Mouse (Mus musculus): ENCODE measurements around the gene Slc9a9.

The Slc9a9 gene

DNA sequence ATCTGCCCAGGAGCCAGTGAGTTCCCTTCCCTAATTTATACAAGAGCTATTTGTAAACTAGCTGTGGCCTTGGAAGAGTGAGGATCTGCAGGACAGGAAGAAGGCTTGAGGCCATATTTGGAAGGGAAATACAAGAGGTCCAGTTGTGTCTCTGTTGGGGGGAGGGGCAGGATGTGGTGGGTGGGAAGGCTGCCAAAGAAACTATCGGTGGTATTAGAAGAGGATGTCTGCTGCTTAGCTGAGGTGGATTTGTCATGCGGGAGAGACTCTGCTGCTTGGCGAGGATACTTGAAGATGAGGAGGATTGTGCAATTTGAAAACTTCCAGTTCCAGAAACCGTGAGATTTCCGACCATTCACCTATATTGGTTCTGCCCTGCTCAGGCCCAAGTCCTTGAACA lies 524.4 kb downstream of the Slc9a9 start:
- no peak for DNase-seq (ENCODE audit: low spot score in 2 of 2)

DNA sequence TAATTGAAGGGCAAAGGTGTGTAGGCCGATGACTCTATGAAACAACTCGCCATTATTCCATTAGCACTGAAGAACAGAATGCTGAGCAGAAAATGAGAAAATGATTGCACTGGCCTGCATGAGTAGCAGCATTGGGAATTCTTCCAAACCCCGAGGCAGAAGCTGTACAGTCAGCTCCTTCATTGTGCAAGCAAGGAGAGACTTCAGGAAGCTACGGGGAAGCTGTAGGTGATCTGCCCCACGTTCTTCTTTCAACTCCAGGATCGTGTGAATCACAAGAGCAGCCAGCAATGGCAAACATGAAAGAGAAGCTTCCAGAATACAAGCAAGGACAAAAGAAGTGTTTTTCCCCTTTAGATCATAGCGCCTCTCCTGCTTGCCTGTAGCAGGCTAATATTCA lies 538.0 kb downstream of the Slc9a9 start:
- no peak for DNase-seq (ENCODE audit: low spot score in 2 of 2)

DNA sequence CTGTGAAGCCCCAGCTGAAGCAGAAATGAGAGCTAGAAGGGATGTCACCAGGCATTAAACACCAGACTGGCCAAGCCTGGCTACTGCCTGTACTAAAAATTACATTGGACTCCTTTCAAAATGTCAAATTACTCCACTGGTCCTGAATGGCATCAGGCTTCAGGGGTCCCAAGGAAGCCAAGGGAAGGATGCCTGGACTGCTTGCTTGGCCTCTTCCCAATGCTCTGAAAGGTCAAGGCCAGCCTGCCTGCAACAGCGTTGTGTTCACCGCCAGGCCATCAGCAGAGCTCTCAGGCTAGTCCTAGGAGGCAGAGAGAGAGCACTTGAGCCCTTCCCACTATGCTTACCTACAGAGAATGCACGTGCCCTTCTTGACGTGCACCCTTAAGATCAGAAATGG lies 539.0 kb downstream of the Slc9a9 start:
- DNase-seq (ENCODE audit: low spot score in 2 of 2), result no peak

DNA sequence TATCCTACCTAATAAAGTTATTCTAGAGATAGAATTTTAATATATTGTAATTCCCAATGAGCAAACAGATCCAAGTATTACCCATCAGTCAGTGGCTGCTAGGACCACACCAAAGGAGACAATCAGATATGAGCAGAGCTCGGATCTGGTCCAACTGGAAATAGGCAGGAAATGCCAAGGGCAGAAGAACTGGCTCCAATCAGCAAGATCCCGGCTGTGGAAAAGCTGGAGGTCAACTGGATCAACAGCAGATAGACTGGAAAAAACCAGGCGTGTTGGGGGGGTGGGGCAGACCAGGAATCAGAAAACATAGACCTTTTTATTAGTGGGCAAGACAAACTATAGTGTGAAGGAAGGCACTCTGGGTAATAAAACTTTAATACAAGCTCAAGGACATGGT lies 550.3 kb downstream of the Slc9a9 start:
- no peak for DNase-seq (ENCODE audit: low spot score in 2 of 2)

DNA sequence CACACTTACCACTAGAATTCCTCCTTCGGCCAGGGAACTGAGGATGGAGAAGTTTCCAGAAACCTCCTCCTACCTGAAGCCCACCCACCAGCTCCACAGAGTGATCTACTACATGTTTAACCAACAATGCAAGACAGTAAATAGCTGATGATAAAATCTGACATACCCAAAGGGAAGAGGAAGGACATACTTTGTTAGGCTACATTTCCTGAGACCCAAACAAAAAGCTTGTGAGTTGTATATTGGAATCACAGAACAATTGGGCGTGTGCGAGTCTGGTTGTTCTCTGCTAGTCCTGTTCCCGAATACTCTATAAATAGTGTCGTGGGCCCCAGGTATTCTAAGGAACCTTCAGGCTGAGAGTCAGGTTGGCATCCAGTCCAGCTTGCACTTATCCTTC lies 551.6 kb downstream of the Slc9a9 start:
- no peak for DNase-seq (ENCODE audit: low spot score in 2 of 2)

DNA sequence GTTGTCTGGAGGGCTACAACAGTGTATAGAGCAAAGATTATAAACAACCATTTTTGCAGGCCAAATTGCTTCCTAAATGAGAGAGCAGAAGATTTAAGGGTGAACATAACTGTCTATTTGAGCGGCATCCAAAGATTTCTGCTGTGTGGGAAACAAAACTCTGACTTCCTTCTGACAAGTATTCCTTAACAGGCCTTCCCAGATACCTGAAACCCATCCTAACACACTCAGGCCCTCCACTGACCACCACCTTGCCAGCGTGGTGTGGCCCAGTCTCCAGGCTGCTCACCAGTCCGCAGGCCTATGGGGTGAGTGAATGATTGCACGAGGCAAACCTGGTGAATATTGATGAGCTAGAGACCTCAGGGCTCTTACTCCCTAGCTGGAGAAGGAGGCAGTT lies 557.3 kb downstream of the Slc9a9 start:
- no peak for DNase-seq (ENCODE audit: low spot score in 2 of 2)

DNA sequence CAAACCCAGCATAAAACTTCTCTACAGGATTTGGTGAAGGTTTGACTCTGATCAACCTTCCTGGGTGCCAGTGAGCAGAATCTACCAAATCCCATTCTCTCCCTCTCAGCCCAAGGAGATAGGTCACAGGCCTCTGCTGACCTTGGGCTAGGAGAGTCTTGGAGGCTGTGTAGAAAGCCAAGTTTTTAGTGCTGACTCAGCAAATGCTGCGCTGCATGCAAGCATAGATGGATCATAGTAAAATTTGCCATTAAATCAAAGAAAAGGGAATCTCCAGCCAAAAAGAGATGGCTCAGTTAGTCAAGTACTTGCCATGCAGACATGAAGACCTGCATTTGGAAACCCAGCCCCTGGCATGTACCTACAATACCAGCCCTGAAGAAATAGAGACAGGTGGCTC lies 558.4 kb downstream of the Slc9a9 start:
- no peak for DNase-seq (ENCODE audit: low spot score in 2 of 2)

DNA sequence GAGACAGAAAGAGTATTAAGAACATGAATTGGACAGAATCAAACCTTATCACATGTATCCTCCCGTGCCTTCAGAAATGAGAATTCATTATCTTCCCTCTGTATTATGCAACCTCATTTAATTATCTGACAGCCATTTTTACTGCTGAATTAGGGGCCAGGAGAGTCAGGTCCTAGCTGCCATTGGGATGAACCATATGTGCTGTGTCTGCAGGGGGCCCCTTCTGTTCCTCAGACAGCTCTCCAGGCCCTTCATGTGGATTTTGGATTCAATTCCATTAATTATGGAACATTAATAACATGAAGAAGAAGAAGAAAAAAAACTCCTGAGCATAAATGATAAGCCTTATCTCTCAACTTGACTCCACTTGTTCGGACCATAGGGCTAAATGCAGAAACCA lies 559.4 kb downstream of the Slc9a9 start:
- DNase-seq (ENCODE audit: low spot score in 2 of 2), result no peak

DNA sequence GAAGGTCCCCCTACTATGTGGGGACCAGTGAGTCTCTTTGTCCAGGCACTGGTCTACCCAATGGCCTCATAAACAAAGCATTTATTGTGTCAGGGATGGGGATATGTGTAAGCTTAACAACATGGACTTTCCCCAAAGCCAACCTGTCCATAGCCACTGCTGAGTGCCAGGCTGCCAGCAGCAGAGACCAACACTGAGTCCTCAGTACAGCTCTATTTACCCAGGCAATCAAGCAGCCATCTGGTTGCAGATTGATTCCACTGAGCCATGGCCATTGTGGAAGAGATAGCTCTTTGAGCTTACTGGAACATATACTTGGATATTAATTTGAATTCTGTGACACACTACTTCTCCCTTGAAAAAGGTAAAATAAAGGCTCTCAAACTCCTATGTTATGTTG lies 570.2 kb downstream of the Slc9a9 start:
- DNase-seq (ENCODE audit: low spot score in 2 of 2), result no peak

DNA sequence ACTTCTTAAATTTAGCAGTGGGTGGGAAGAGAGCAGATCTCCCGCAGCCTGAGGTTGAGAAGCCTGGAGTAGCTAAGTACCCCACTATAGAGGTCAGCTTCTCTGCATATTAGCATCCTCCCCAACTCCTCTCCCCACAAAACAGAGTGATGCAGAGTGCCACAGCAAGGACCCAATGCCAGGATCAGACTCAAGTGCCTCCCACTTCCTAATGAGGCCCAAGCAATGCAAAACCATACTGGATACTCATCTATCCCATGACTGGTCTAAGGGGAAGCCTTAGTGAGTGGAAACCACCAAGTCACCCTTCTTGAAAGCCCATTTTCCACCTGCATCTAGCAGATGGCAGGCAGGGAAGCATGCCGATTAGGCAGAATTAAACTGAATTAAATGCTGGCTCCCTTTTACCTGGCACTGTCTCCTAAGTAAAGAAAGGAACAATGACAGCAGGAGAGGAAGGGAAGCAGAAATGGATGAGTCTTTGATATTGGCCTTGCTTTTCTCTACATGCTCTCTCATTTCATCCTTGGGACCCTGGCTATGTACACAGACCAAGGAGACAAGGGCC lies 573.0 kb downstream of the Slc9a9 start:
- DNase-seq (ENCODE audit: low spot score in 2 of 2), result no peak

DNA sequence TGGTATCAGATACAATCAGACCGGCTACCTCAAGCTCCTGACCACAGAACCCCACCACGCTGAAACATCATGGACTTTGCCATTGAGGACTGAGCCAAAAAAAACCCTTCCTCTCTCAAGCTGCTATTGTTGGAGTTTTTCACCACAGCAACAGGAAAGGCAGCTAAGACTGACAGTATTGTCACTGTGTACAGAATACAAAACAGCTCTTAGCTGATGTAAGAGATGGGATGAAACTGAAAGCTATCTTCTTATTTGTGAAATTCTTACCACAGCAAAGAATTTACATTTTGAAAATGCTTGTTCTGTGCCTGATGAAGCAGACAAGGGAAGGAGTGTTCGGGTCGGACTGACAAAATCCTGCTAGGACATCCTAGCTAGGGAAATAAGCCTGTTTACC lies 584.5 kb downstream of the Slc9a9 start:
- DNase-seq (ENCODE audit: low spot score in 2 of 2), result no peak

DNA sequence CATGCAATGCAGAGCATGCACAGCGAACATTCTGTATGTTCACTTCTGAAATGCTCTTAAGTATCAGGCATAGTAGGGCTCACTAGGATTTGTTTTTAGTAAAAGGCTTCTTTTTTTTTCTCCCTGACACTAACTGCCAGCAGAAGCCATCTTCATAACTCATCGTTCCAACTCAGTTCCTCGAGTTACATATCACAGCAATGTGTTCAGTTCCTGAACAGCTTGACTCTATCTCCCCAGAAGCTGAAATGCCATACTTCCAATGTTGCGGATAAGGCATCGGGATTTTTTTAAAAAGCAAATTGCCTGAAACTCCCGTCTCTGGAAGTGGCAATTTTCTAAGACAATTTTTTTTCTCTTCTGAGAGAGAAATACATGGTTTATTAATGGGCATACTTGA lies 586.1 kb downstream of the Slc9a9 start:
- no peak for DNase-seq (ENCODE audit: low spot score in 2 of 2)

DNA sequence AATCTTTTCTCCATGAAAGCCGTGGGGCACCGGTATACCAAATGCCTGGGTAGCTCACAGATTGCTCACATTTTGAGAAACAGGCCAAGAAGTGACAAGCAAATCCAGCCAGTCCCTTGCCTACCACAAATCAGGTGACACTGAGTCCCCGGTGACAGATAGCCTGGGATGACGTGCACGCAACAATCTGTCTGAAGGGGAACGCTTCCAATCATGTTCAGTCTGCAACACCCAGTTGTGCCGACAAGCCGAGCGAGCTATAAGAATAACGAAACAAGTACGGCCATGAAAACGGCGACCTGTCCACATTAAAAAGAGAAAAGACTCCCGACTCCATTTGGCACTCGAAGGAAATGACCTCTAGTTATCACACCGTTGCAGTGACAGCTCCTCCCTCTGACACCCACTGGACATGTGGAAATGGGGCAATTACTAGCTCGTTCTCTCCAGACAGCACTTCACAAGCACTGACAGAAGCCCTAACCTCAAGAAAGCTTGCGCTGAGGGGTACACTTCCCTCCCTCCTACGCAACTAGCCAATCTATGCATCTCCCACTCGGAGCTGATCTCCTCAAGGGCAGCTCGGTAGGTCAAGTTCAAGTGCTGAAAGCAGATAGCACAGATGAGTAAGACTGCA lies 587.1 kb downstream of the Slc9a9 start:
- DNase-seq (ENCODE audit: low spot score in 2 of 2), result no peak

DNA sequence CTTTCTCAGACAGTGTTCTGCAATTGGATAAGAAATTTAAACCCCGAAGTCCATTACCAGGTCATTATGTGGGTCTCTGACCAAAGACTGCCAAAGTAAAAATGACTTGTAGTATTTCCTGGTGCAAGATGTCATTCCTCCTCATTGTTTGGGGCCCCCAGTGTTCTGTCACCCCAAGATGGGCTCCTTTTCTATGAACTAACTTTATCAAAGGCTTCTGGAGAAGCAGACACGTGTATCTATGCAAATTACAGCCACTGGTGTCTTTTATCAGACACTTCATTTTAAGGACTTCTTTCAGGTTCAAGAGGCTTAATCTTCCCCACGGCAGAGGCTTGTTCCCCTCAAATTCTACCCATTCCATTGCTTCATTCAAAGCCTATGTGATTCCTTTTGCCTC lies 593.1 kb downstream of the Slc9a9 start:
- DNase-seq (ENCODE audit: low spot score in 2 of 2), result no peak

DNA sequence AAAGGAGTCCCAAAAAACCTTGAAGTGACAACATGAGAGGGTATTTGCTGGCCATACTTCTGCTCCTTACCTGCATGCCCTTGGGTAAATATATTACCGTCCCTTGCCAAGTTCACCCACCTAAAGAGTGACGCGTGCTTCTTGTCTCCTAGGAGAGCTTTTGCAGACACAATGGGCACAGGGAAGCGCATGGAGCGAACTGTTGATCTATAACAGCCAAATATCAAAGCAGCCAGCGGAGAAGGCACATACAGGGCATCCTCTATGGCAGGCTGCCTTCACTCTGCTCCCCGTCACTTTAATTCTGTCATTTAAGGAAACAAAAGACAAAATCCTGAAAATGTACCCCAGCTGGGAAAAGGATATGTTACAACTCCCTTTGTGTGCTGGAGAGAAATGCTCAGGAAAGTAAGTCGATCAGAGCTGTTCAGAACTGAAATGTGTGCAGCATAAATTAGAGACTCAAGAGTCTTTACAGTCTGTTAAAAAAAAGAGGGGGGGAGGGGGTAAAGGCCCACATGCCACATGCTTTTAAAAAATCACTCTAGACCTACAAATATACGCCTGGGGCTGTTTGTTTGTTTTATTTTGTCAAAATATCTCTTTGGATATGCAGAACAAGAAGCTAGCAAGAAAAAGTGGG lies 594.3 kb downstream of the Slc9a9 start:
- no peak for DNase-seq (ENCODE audit: low spot score in 2 of 2)

DNA sequence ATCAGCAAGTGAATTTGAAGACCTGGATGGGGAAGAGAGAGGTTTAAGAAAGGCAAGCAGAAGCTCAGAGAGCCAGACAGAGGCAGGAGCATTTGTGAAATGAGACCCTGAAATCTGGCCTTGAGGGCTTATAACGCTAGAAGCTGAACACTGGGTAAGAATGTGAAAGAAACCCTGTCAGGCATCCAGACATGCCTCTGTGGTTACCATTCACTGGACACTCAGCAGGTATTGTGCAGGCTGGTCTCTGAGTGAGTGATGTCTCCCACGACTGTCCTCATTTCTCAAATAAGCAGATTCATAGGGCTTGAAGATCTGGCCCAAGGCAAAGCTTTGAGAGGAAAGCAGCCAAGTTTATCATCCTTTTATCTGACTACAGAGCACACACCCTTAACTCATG lies 596.5 kb downstream of the Slc9a9 start:
- no peak for DNase-seq (ENCODE audit: low spot score in 2 of 2)

DNA sequence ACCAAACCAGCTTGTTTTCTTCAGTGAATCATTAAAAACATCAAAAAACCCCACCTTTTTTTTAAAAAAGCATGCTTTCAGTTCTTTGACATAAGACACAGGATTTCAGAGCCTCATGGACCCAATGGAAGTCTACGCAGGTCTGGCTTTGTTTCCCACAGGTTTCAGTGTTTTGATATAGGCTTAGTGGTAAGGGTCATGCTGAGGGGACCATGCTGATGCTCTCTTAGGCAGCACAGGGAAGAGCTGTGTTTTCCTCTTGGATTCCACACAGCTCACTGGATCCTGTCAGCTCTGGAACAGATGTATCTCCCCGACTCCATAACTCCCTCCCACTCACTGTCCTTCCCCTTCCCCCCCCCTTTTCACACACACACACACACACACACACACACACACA lies 597.2 kb downstream of the Slc9a9 start:
- no peak for DNase-seq (ENCODE audit: low spot score in 2 of 2)

DNA sequence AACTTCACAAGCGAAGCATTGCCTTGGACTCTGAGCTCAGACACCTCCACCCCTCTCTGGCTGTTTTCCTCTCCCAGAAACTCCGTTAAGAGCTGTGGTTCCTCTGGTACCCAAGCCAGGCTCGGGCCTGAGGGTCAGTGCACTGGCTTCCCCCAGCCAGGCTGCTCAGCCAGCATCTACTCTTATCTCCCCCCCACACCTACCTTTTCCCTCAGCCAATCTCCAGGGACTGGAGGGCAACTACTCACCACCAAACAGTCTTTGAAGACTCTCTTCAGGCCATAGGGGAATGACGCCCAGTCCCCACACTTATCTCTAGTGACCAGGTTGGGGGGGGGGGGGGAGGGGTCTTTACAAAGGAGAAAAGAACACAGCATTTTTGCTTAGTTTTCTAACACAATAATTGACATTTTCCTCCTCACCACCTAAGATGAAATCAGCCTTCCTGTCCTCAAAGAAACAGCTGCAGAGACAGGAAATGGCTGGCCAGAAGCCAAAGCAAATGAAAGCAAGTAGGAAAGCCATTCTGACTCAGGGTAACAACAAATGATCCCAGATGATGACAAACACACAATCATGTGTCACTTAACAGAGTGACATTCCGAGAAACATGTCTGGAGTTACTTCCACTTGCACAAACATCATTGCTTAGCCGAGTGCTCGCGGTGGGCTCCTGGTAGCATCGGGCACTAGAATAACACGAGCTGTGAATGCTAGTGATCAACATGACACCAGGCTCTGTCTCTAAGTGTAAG lies 610.1 kb downstream of the Slc9a9 start:
- no peak for DNase-seq (ENCODE audit: low spot score in 2 of 2)
